Mouse (Mus musculus) T-helper 1 cell (primary cell): ENCODE data around the gene Bnc2.

Experiments used
- in situ Hi-C: fragments of 300-600 bp; cut with MboI, MseI; formaldehyde crosslinking; loops from one replicate; pipeline ENCODE4 v1.15.1; 2025; ENCODE audit warnings: high pct_unique_total_duplicates

Bnc2 gene

GRCm38 (mm10) chr4:84633991-84634390 is 41.1 kb downstream of the Bnc2 start:
- in situ Hi-C loops = no loop called here

GRCm38 (mm10) chr4:84632832-84633789 is 42.0 kb downstream of the Bnc2 start:
- in situ Hi-C loops = no loop called here

- in situ Hi-C loops = no loop called here
Measured at GRCm38 (mm10) chr4:84627616-84628015, 47.5 kb downstream of the Bnc2 start.

- in situ Hi-C loops = no loop called here
Measured at GRCm38 (mm10) chr4:84623312-84623711, 51.8 kb downstream of the Bnc2 start.

- in situ Hi-C loops = no loop called here
Measured at GRCm38 (mm10) chr4:84621785-84622184, 53.3 kb downstream of the Bnc2 start.

GRCm38 (mm10) chr4:84609861-84610260 is 65.2 kb downstream of the Bnc2 start:
- in situ Hi-C loops = no loop called here

- in situ Hi-C loops = no loop called here
Measured at GRCm38 (mm10) chr4:84604461-84604860, 70.6 kb downstream of the Bnc2 start.

GRCm38 (mm10) chr4:84580260-84580952 is 94.7 kb downstream of the Bnc2 start:
- in situ Hi-C loops = no loop called here

GRCm38 (mm10) chr4:84578296-84578695 is 96.8 kb downstream of the Bnc2 start:
- in situ Hi-C loops = no loop called here

- in situ Hi-C loops = no loop called here
Measured at GRCm38 (mm10) chr4:84566123-84566522, 109.0 kb downstream of the Bnc2 start.

GRCm38 (mm10) chr4:84545204-84545871 is 129.7 kb downstream of the Bnc2 start:
- in situ Hi-C loops = no loop called here

GRCm38 (mm10) chr4:84544646-84545045 is 130.4 kb downstream of the Bnc2 start:
- in situ Hi-C loops = no loop called here

GRCm38 (mm10) chr4:84540531-84540930 is 134.5 kb downstream of the Bnc2 start:
- in situ Hi-C loops = no loop called here

- in situ Hi-C loops = no loop called here
Measured at GRCm38 (mm10) chr4:84539396-84539795, 135.7 kb downstream of the Bnc2 start.

- in situ Hi-C loops = no loop called here
Measured at GRCm38 (mm10) chr4:84528886-84529789, 145.9 kb downstream of the Bnc2 start.

GRCm38 (mm10) chr4:84528358-84528757 is 146.7 kb downstream of the Bnc2 start:
- in situ Hi-C loops = no loop called here

- in situ Hi-C loops = no loop called here
Measured at GRCm38 (mm10) chr4:84527066-84527933, 147.8 kb downstream of the Bnc2 start.

GRCm38 (mm10) chr4:84523651-84524221 is 151.3 kb downstream of the Bnc2 start:
- in situ Hi-C loops = no loop called here

GRCm38 (mm10) chr4:84523211-84523610 is 151.9 kb downstream of the Bnc2 start:
- in situ Hi-C loops = no loop called here

- in situ Hi-C loops = no loop called here
Measured at GRCm38 (mm10) chr4:84521562-84521961, 153.5 kb downstream of the Bnc2 start.
